Mouse (Mus musculus): ENCODE results near the gene Zic5.
"Not testable (repeated sequence)": the region's sequence is repeated elsewhere in the genome, so short reads cannot be mapped to it uniquely, and the experiment has no call there.

Gene Zic5

DNA sequence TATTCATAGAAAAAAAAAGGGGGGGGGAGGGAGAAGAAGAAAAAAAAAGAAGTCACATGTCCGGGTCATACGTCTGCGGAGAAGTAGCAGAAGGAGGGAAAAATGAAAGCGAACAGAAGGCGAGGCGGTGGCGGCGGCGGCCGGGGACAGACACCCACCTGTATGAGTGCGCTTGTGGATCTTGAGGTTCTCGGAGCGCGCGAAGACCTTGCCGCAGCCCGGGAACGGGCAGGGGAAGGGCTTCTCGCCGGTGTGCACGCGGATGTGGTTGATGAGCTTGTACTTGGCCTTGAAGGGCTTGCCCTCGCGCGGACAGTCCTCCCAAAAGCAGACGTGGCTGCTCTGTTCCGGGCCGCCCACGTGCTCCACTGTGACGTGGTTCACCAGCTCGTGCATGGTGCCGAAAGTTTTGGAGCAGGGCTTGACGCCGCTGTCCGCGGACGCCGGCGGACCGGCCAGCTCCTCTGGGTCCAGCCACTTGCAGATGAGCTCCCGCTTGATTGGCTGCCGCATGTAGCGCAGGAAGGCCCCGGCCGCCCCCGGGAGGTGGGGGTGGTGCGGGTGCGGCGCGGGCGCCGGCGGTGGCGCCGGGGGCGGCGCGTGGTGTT, 1.6 kb downstream of the Zic5 start:
- not testable (repeated sequence) for DNase-seq (ENCODE audit: low read depth)

- DNase-seq (ENCODE audit: low read depth), result no peak
Observed at GRCm38 (mm10) chr14:122463080-122463691, 2.3 kb downstream of the Zic5 start.

GRCm38 (mm10) chr14:122462689-122463079, 2.8 kb downstream of the Zic5 start:
- no peak for DNase-seq (ENCODE audit: low read depth)

DNA sequence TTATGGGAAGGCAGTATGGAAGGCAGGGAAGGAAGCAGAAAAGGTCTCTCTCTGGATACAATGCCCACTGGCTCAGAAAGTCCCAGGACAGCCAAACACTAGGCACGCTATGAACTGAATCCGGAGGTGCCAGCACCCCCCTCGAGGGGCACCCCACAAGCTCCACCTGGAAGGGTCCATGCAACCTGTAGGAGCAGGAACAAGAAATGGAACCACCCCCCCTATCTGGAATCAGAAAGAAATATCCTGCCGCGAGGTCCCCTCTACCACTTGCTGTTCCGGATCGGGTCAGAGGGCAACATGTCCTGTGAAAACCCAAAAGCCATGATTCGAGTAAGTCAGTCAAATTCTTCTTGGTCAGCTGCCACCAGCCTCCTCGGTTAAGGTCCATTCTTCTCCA, 3.5 kb downstream of the Zic5 start:
- no peak for DNase-seq (ENCODE audit: low read depth)

DNA sequence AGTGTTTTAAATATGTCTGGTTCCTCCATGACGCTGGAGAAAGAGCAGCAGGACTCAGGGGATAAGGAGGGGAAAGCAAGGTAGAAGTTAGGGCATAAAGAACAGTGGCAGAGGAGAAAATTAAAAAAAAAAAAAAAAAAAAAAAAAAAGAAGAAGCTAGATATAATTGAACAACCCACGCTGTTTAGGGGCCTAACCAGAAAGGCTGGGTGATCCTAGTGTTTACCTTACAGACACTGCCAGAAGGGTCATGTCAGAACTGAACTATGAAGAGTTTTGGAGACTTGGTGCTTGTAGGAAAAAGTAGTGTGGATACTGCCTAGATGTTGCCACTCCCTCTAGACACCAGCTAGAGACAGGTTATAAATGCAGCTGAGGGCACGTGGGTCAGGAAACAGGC, 4.0 kb downstream of the Zic5 start:
- no peak for DNase-seq (ENCODE audit: low read depth)

DNA sequence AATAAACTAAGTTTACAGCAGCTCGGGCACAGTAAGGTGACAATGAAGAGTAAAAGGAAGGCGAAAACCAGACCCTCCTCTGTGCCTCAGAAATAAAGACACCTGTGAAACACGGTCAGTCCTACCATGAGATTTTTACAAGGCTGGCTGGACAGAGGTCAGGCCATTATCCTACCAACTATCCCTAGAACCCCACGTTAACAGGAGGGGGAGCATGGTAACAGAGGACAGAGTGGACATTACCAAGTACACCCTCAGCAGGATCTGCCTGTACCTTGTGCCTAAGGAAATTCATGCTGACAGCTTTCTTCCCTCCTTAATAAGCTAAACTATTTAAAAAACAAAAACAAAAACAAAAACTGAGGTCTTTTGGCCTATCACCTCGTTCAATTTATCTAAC, 5.3 kb downstream of the Zic5 start:
- no peak for DNase-seq (ENCODE audit: low read depth)

GRCm38 (mm10) chr14:122459776-122460175, 5.7 kb downstream of the Zic5 start:
- no peak for DNase-seq (ENCODE audit: low read depth)

DNA sequence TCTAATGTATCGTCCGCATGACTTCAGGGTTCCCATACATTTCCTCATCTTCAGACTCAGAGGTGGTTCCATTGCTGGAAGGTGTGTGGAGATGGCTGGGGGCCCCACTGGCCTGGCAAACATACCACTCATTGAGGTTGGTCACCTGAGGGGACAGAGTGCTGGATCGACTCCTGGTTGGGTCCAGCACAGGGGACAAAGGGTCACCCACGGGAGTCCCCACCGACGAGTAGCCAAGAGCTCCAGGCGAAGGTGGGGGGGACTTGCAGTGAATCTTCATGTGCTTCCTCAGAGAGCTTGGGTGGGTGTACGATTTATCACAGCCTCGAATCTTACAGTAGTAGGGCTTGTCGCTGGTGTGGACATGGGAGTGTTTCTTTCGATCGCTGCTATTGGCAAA, 6.1 kb downstream of the Zic5 start:
- not testable (repeated sequence) for DNase-seq (ENCODE audit: low read depth)

DNA sequence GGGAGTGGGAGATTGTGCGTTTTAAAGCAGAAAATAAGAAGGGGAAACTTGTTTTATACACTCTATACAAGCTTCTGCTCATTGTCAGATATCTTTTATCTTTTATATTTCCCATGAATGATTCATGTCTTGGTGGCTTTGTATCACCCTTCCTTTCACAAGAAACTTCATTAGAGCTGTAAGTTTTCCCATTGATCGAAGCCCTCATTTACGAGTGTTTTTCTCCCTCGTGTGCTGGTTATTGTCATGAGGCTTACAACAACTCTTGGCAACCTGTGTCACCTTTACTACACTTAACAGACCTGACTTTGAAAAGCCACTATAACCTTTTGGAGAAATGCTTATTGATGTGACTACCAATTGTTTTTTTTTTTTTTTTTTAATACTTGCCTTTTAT, 9.9 kb downstream of the Zic5 start:
- DNase-seq (ENCODE audit: low read depth), result no peak

DNA sequence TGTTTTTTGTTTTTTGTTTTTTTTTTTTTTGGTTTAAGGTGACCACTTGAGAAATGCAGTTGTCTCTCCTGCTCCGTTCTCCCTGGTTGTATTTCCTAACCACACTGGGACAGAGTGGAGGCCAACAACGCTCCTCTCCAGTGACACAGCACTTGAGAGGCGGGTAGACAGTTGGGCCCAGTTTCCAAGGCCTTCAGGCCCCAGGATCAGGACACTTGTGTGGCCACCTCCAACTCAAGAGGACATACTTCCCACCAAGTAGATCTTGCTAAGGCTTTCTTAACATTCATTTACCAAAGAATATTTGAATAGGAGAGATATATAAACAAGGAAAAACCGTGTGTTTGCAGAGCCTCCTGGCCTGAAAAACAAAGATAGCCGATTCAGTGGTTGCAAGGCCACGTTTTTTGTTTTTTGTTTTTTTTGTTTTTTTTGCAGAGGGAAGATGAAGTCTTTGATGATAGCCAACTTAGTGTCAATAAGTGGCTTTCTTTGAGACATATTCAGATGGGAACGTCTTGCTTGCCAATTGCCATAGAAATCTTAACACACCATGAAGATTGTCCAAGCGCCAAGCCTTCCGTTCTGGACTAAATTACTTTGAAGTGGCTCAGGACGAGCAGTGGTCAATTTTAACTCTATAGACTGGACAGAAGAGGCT, 10.4 kb downstream of the Zic5 start:
- DNase-seq (ENCODE audit: low read depth), result no peak

DNA sequence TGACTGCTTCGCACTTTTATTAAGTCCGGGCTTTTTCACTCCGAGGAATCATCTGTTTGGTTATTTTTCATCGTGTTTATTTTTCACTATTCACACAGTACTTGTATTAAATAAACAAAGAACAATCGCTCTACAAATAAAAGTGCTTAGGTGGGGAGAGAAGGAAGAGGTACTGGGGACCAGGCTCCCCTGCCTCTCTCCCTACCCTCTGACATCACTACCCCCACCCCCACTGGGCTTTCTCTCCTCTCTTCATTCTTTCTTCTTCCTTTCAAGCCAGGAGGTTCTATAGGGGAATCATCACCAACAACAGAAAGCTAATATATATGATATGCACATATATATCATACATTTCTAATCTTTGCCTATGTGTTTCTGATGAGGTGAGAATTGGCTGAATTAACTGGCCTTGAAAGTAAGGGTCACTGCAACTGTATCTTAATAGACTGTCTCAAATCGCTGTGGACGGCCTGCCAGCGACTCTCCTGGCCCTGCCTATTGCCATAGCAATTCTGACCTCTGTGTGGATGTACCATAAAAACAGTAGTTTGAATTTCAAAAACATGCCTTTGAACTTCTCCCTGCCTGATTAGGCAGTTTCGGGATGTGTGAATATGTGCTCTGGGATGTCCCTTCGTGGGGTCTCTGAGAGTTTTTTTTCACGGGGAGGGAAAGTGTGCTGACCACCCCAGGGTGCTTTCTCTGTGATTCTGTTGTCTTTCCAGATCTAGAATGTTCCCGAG, 11.3 kb downstream of the Zic5 start:
- DNase-seq (ENCODE audit: low read depth), result no peak

GRCm38 (mm10) chr14:122453388-122453995, 12.0 kb downstream of the Zic5 start:
- DNase-seq (ENCODE audit: low read depth), result no peak

DNA sequence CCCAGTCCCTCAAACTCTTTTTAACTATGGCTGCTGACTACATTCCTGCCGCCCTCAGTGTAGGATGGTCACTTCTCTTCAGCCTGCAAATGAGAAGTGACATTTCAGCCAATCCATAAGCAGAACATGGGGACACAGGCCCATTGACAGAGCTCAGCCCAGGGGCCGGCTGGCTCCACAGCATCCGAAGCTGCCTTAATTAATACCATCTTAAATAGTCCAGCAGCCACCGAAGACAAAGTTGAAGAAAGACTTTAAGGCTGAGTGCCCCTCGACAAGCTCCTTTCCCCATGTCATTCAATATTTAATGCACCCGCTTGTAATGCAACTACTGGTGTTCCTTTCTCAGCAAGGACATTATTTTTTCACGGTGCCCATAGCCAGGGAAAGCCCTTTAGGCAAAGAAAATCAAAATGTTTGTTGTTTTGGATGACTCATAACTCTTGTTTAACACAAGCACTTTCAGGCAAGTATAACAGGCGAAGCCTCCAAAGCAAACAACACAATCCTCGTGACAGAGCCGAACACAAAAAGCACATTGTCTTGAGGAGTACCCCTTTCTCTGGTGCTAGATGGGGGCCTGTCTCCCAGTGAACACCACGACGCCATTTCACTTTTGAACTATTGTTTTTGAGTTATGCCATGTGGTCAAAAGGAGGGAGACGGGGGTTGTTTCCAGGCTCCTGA, 12.6 kb downstream of the Zic5 start:
- DNase-seq (ENCODE audit: low read depth), result no peak

DNA sequence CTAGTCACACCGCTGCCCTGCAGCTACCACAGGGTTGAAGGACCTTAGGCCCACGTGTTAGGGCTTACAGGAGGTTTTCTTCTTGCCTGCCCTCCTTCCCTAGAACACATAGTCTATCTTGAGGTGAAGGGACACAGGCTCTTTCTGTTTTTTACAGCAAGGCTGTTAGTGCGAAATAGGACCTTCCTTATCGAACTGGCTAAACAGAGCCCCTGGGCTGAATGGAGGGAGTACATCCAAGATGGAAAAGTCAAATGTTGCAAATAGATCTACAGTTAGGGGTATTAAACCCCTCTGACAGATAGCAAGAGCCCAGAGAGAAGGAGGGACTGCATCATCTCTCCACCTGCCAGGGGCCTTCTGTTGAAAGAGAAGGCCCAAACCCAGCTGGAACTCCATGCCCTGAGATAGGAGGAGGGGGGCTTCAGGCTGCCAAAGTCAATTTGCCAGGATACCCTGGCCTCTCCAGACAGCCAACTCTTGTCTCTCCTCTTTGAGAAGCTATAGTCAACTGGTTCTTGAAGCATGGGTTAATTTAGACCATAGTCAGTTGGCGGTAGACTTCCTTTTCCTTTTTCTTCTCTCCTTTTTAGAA, 13.8 kb downstream of the Zic5 start:
- no peak for DNase-seq (ENCODE audit: low read depth)

- no peak for DNase-seq (ENCODE audit: low read depth)
Observed at GRCm38 (mm10) chr14:122450496-122451382, 14.7 kb downstream of the Zic5 start, which contains the start of gene Gm5089. TSS of gene Gm5089 (minus strand) at chr14:122451115.

DNA sequence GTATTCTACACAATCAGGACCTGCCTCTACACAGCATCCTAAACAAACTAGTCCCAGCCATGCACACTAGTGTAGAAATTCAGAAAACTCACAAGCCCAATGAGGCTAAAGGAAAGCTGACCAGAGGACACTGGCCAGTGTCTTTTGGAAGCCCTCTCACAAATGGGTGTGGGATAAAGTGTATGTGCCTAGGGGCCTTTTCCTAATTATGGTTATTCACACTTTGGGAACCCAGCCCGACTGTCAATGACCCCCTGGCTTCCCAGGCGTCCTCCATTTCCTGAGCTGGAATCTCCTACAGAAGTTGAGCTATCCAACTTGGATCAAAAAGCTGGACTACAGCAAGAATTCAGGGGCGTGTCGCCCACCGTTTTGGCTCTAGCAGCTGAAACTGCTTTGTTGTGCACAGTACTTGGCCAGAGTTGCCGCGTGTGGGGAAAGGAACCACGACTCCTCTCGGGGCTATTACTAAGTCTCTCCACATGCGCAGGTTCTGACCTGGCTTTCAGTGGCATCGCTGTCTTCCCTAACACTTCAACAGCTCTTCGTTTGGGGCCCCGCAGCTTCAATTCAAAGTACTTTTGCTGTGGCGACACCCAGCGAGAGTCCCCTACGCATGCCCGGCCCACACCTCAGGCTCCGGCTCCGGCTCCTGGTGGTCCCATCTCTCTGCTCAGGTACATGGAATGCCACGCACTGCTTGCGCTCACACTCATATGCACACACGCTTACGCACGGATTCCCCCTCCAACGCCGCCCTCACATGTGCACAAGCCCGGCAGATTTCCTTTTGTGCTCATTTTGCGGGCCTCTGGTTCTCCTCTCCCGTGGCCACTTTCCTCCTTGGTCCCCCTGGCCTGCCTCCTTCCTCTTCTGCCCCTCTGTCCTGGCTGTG, 15.6 kb downstream of the Zic5 start:
- no peak for DNase-seq (ENCODE audit: low read depth)

DNA sequence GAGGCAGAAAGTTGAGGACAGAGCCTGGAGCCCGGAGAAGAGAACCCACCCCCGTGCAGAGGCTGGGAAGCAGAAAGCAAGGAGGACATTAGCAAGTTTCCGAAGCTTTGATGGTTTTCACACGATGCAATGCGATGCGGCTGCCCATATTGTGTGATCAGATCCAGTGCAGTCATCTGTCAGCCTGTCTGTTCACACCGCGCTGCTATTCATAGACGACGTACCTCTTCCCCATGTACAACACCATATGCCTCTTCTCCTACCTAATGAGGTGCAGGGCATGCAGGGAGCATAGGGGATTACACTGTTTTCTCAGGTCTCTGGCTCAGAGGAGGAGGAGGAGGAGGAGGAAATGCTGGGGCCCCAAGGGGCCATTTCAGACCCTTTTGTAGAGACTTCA, 28.6 kb downstream of the Zic5 start:
- DNase-seq (ENCODE audit: low read depth), result no peak

- DNase-seq (ENCODE audit: low read depth), result no peak
Observed at GRCm38 (mm10) chr14:122434039-122434438, 31.4 kb downstream of the Zic5 start.

DNA sequence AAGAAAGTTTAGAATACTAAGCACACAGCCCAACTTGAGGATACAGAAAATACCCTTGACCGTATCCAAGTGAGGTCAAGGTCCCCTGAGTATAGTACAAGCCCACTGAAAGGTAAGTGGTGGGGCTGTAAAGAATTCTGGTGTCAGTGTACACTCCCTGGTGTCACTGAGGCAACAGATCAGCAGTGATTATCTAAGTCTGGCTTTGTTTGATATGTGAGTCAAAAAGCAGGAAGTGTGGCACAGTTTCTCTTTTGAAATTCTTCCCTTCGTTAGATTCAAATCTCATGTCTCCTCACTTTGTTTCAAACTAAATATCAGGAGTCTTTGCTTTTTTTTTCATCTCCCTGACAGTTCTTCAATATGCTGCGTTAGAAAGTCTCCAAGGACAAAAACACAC, 32.9 kb downstream of the Zic5 start:
- no peak for DNase-seq (ENCODE audit: low read depth)
